Mouse (Mus musculus): ENCODE measurements around the gene Tmem87a.

Tmem87a gene

DNA sequence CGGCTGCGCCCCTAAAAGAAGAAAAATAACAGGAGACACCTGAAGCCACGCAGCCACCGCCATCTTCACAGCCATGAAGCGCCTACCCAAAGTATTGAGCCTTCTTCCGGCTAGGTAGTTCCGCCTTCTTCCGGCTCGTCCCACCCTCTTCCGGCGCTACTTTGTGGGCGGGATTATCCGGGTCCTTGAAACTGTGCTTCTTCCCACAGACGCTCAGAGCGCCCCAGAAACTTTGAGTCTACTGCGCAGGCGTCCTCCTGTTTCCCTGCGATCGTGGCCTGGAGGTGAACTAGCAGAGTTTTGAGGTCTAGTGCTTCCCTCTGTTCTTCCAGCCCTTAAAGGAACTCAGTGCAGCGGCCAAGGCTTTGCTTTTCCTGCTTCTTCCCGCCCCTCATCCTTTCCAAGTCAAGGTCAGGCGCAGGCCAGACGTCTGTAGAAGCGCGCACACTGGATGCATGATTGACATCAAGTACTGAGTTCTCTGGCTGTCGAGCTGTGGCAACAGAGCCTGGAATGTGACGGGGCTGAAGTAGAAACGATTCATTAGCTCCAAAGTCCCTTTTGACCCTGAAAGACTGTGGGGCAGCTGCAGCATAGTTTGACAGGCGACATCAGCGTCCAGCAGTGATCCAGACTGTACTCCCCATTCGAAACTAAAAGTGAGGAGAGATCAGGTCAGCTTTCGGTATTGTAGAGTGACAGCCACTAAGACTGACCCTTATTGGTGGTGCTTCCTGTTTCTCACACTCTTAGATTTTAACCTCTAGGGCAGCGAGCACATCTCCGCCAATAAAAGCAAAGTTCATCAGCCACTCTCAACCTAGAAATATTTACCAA lies at the start of gene Tmem87a:
TSS of gene Tmem87a (minus strand) at position 128 of the 837 bp plus-strand sequence.
- DNase-seq (ENCODE audit: low read depth), result peak; percentile 98

DNA sequence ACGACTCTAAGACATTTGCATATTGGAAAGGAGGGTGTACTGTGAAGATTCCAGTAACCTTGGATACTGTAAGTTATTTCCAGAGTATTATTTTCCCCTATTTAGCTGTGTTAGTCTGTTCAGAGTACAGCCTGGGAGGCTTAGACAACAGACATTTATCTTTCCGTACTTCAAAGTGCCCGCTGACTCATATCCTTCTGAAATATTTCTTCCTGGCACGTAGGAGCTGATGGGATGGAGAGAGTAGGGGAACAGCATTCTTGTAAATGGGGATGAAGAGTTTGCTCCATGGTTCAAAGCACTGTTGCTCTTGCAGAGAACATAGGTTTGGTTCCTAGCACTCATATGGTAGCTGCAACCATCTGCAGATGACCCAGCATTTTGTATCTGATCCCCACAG lies 48.7 kb upstream of the Tmem87a start:
- no peak for DNase-seq (ENCODE audit: low read depth)

DNA sequence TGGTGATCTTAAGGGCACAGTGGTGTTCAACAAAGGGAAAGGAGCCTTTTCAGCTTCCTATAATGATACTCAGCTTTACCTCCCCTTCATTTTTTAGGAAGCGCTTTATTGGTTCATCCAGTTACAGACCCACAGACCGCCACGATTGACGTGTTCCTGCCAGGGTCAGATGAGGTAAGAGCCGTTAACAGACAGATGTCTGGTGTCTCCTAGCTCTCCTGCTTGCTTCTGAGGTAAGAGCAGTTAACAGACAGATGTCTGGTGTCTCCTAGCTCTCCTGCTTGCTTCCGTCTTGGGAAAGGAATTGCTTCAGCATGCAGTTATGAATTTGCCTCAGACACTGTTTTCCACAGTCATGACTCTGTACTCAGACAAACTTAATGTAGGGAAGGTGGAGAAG lies 46.8 kb upstream of the Tmem87a start:
- DNase-seq (ENCODE audit: low read depth), result no peak

DNA sequence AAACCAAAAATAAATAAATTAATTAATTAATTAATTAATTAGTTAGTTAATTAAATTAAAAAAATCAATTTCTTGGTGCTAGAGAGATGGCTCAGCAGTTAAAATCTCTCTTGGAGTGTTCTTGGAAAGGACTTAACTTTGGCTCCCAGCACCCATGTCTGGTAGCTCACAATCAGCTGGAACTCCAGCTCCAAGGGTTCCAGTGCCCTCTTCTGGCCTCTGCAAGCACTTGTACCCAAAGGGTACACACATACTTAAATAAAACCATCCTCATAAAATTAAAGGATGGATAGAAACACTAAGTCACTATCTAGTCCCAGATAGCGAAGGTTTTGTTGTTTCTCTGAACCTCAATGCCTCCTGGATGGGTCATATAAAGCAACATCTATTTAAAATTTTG lies 43.4 kb upstream of the Tmem87a start:
- DNase-seq (ENCODE audit: low read depth), result peak; percentile 57

DNA sequence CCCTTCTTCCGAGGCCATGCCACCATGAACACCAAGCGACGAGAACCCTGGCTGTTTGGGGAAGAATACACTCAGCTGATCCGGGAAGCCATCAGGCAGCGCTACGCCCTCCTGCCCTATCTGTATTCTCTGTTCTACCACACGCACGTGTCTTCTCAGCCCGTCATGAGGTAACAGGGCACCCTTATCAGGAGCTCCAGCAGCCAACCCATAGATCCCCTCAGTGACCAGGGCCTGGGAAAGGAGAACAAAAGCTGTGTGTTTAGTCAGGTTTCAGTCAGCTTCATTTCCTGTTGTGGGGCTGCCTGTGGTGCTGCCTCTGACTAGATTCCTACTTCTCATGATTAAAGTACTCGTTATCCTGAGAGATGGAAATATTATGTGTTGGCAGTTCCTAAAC lies 42.5 kb upstream of the Tmem87a start:
- DNase-seq (ENCODE audit: low read depth), result peak; percentile 87

DNA sequence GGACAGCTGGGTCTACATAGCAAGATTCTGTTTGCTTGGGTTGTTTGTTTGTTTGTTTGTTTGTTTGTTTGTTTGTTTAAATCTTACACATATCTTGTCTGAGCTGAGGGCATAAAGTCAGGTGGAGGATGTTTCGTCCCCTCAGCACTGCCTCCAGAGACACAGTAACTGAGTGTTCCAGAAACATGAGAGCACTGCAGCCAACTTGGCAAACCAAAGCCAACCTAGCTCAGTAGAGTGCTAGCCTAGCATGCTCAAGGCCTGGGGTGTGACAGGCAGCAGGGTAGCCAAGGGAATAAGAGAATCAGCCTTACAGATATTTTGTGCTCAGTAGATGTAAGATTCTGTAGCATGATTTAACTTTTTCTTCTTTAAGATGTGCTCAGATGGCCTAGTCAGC lies 40.6 kb upstream of the Tmem87a start:
- DNase-seq (ENCODE audit: low read depth), result no peak

DNA sequence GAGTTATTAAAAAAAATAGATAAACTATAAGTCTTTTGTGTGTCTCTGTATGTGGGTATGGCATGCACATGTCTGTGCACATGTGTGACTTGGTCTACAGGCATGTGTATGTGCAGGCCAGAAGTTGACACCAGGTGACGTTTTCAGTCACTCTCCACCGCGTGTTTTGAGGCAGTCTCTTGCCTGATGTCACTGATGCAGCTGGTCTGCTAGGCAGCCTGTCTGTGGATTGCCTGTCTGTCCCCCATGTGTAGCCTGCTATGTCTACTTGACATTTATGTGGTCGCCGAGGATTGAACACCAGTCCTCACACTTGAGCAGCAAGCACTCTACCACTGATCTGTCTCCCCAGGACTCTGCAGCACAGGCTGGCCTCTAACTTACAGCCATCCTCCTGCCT lies 20.5 kb upstream of the Tmem87a start:
- DNase-seq (ENCODE audit: low read depth), result no peak

DNA sequence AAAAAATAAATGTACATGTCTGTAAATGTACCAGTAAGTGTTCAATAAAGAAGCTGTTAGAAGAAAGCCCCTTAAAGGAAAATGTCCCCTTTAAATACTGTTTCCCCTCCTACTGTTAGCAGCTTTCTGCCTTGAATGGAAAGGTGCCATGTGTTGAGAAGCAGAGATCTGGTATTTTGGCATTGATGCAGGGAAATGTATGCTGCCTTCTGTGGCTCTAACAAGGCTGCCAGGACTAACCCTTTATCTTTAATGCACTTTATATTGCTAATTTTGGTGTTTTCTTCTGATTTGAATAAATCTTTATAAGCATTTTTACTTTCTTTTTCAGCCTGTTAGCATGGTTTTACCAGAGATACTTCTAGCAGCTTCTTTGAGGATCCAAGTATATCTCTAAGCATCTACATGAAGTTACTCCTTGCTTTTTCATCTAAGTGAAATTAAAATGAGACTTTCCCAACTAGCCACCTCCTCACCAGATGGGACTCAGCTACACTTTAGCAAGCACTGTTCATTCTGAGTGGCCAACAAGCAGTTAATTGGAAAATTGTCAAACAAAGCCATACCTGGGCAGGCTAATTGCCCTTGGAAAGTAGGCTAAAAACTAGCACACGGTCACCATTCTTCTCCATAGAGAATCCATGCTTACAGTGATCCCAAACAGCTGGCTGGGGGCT lies 11.0 kb upstream of the Tmem87a start:
- DNase-seq (ENCODE audit: low read depth), result no peak

DNA sequence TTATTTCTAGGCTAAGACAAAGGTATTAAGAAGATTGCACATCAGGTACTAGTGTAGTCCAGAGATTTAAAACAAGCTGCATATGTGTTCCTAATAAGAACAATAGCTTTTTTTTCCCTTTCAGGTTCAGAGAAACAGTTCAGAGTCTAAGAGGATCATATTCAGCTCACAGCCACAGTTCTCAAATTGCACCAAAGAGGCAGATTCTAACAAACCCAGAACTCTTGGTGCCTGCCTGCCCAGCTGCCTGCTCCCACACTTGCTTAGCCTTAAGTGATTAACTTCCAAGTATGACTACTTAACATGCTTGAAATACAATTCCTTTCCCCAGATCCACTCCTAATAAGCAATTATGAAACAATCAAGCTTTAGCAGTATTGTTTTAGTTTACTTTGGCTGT lies 10.2 kb upstream of the Tmem87a start:
- DNase-seq (ENCODE audit: low read depth), result no peak

DNA sequence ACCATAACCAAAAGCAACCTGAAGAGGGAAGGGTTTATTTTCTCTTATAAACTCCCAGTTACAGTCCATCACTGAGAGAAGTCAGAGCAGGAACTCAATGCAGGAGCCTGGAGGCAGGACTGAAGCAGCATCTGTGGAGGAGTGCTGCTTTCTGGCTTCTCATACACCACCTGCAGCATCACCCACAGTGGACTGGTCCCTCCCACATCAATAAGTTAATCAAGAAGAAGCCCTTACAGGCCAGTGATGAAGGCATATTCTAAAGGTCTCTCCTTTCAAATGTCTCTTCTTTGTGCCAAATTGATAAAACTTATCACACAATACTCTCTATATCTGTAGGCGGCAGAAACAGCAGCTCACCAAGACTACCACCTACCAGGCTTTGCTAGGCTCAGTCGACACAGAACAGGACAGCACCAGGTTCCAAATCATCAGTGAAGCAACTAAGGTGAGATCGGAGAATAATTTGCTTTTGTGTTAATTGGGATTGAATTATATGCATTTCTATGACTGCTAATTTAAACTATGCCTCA lies 7.2 kb upstream of the Tmem87a start:
- DNase-seq (ENCODE audit: low read depth), result no peak

DNA sequence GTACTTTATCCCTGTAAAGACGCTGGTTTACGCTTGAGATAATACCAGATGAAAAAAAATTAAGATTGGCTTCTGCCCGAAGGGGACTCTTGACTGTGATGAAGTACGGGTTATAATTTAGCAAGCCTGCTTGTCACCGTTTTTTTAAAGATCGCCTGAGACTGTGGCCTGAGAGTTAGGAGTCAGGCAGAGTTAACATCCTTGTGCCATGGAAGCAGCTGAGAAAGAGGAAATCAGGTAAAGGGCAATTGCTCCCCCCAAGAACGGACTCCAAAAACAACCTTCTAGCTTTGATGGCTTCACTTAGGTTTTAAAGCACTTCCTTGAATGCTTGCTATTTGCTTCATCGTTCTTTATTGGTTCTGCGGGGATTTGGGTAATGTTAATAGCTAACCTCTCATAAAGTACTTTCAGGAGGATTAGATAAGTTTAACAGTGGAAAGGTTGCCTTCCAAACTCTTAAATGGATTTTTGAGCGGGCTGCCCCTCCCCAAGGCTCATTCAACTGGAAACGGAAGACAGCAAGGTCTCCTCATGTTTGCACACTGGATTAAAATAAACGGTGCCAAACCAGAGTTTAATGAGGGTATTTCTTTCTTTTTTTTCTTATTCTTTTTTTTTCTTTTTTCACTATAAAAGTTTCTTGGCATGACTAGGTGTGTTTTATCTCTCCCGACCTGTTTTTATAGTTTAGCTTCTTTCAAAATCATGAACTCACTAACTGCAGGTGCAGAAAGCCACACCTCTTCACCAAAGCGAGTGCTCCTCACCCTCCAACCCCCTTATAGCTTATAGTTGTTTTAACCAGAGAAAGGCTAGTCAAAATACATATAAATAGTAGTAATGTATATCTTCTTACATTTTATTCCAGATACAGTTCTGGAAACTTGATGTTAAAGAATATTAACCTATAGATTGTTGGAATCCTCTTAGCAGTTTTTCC lies 1.2 kb upstream of the Tmem87a start:
- DNase-seq (ENCODE audit: low read depth), result peak; percentile 53

DNA sequence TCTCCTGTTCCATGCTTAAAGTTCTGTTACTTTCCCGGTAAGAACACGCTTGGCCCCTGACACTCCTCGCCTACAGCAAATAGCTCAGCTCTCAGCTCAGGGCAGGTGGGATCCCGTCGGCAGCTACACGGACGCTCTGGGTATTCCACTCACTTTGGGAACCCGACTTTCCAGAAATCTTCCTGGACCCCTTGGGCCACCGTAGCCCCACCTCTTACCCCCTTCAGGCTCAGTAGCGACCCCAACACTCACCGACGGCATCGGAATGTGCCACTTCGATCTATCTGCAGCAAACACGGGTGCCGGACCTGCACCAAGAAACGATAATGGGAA lies 294 bp downstream of the Tmem87a start, which contains the start of gene Ganc:
TSS of gene Ganc (plus strand) at position 244 of the 333 bp plus-strand sequence.
- no peak for DNase-seq (ENCODE audit: low read depth)

DNA sequence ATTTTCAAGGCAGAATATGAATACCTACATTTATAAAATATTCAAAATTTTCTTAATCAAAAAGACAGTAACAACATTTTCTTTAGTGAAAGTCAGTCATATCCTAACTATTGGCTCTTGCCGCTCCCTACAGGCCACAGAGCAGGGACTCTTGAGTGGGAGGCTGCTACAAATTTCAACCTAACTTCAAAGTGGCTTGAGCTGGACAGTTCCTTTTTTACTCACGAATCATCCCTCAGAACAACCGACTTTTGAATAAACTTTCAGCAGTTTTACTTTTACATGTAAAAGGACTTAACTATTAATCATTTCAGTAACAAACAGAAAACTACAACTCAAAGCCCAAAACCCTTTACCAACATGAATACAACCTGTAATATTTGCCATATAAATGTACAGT lies 1.1 kb downstream of the Tmem87a start:
- DNase-seq (ENCODE audit: low read depth), result peak; percentile 51

DNA sequence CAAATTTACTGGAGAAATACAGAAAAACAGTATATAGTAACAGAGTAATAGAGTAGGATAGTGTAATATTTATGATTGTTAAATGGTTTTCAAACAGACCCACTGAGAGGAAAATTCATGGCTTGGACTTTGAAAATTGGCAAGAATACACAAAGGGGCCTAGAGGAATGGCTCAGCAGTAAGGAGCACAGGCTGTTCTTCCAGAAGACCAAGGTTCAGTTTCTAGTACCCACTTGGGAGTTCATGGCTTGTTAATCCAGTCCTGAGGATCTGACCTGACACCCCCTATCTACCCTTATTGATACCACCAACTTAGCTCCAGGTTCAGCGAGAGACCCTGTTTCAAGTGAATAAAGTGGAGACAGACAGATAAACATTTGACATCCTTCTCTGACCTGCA lies 6.0 kb downstream of the Tmem87a start:
- no peak for DNase-seq (ENCODE audit: low read depth)

DNA sequence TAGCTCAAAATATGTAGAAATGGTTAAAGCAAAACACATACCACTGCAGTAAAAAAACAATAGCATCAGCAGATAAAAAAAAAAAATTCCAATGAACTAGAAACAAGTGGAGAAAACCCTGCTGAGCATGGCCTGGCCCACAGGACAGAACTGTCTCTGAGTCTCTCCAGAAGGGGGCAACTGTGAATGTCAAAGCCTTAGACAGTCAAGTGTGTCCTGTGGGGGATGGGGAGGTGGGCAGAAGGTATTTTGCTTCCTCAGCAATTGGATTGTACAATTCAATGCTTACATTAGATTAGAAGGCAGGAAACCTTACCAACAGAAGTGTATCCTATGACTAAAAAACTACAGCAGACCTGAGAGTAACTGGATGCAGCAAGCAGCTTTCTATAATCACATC lies 11.5 kb downstream of the Tmem87a start:
- peak; percentile 25 for DNase-seq (ENCODE audit: low read depth)

DNA sequence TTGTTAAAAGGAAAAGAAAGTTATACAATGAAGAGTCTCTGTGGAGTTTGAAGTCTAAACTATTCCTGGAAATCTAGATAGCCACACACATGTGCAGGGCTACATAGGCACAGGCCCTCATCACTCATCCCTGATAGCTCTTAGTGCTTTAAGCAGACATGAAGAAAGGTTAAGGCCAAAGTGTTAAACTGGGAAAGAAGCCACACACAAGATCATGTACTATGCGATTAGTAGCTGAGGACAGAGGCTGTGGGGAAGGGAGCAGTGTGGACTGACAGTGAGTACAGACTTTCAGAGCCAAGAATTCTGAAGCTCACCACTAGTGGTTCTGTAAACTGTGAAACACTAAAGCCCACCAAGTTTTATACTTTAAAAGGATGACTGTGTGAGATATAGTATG lies 13.0 kb downstream of the Tmem87a start:
- no peak for DNase-seq (ENCODE audit: low read depth)

DNA sequence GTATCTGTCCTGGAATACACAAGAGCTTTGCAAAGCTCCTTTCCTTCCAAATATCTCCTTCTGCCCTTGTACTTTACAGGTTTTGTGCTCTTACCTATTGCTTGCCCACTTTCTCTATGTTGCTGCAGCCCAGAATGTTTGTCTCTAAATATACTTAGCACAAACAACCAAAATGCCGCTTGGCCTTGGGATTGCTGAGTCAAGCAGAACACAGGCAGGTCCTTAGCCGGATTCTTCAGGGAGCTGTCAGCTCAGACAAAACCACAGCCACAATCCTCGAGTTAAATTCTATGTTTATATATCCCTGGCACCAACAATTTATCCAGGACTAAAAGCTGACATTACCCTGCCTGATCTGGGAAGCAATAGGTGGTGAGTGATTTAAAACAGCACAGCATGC lies 14.5 kb downstream of the Tmem87a start:
- DNase-seq (ENCODE audit: low read depth), result no peak

DNA sequence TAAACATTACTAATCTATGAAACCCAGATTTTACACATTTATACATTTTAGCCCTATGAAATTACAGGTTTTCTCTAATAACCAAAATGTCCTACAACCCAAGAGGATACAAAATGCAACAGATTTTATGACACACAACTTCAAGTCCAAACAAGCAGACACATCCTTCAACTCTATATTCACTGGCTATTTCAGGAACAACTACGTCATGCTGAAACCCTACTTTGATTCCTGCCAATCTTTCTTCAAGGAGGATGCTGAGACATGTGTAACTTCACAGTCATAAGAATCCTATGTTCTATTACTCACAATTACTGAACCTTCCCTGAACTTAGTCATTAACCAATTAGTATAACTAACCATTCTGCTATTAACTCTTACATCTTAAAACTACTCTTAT lies 16.6 kb downstream of the Tmem87a start:
- no peak for DNase-seq (ENCODE audit: low read depth)

DNA sequence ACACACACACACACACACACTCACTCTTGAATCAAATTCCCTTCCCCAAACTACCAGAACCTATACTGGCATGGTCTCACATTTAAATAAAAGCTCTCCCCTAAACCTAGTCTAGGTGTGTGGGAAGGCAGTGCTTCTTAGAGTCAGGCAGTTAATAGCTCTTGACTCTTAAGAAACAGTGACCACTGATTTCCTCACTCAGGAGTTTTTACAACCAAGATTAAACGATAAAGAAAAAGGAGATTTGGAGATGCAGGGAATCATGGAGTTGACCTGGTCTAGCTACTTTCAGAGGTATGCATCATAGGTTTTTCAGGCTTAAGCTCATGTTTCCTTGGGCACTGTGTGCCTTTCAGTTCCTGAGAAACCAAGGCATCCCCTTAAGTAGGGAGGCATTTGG lies 17.6 kb downstream of the Tmem87a start:
- no peak for DNase-seq (ENCODE audit: low read depth)

DNA sequence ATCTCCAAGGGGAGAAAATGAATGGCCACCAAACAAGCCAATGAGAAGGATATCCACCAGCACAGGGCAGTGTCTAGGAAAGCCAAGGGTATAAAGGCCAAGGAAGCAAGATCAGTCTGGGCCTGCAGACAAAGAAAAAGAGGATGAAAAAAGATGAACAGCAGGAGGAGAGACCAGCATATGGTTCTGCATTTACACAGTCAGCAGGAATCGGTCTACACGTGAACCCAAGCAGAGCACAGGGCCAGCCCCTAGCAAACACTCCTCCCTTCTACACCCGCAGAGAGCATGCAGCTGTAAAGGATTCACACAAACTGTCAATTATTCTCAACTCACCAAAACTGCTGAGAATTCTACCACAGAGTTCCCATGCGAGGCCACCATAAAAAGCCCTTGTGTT lies 30.1 kb downstream of the Tmem87a start:
- no peak for DNase-seq (ENCODE audit: low read depth)

DNA sequence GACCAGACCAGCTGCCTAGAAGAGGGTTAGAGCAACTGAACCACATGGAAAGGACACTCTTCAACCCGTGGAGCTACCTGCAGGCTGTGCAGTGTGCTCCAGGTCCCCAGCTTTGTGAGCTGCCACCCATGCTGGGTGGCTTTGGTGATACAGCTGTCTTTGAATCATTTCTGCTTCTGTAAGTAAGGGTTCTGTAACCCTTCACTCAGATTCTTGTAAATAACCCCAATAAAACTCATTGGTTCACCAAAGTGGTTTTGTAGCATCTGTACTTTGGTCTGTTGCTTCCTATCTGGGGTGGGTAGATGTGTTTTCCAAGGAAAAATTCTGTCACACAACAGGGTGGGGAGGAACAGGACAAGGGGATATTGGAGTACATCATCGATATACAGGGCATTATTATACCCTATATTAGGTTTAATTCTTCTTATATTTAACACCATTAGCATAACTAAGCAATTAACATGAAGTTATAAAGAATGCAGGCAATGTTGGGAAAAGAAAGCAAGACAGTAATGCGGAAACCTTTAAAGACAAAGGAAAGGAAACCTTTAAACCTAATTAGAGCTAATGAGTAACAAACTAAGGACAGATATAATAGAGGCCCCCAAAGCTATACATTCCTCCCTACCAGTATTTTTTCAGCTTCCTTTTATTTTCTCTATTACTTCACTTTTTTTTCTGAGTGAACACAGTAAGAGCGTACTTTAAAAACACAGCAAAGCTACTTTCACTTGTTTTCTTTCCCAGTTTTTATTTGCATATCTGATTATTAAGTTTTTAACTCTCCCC lies 36.3 kb downstream of the Tmem87a start:
- no peak for DNase-seq (ENCODE audit: low read depth)

DNA sequence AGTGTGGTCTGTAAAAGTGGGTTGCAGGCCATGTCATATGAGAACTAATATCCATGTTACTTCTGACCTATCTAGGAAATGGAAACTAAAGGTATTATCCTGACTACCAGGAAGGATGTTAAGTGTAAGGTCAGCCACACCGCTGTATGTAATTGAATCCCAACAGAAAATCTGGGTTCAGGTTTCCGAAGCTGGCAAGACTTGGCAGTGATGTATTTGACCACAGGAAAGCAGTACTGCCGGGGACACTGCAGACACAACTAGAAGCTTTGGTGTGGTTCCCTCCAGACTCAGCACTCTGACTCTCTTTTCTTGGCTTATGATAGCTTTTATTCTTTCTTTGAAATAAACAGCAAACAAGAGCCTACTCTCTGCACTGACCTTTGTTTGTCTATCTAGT lies 37.4 kb downstream of the Tmem87a start:
- DNase-seq (ENCODE audit: low read depth), result peak; percentile 15
